Mouse (Mus musculus): ENCODE results near the gene Kif1c. TPM values are rescaled to one million over a fixed set of nuclear protein-coding genes. Genes with fewer than 3 reads are reported as not detected.
A peak's percentile ranks its signal among the peaks of the same experiment; 100 is the strongest.

The Kif1c gene
- polyA plus RNA-seq, 1 experiment from 2014 or later = 4.4 TPM

GRCm38 (mm10) chr11:70737749-70738148 is 37.4 kb downstream of the Kif1c start:
- ATAC-seq = peak; percentile 90
- H3K27ac ChIP-seq = no peak overlapping the region
- 0 out of 2 replicates have a peak, but pooled peaks cover 4% of the 10 kb centered on the region for H3K4me1 ChIP-seq (replicated peaks)
- no peak overlapping the region for H3K4me2 ChIP-seq (replicated peaks)
- no peaks in the 10 kb centered on the region for H3K9me3 ChIP-seq
- H3K9ac ChIP-seq = no peak overlapping the region
- no peaks in the 10 kb centered on the region for H3K36me3 ChIP-seq
- H3K27me3 ChIP-seq (replicated peaks) = no peaks in the 10 kb centered on the region
- no peak overlapping the region for H3K4me3 ChIP-seq (replicated peaks)
- WGBS = 56% methylated on average over 5 of the region's 5 CpGs

- 78% methylated on average over 3 of the region's 3 CpGs for WGBS
- H3K36me3 ChIP-seq = no peaks in the 10 kb centered on the region
- H3K27ac ChIP-seq = no peak overlapping the region
These were observed 41.3 kb downstream of the Kif1c start for GRCm38 (mm10) chr11:70741603-70742002.

GRCm38 (mm10) chr11:70742117-70742516 is 41.8 kb downstream of the Kif1c start:
- Histone ChIP-seq H3K36me3 (no peaks in the 10 kb centered on the region), H3K9ac (no peak overlapping the region), H3K4me1 (replicated peaks) (0 out of 2 replicates have a peak, but pooled peaks cover 3% of the 10 kb centered on the region), H3K4me2 (replicated peaks) (no peak overlapping the region), H3K27me3 (replicated peaks) (no peaks in the 10 kb centered on the region), H3K4me3 (replicated peaks) (no peak overlapping the region), H3K9me3 (no peaks in the 10 kb centered on the region), H3K27ac (no peak overlapping the region)
- 82% methylated on average over 7 of the region's 7 CpGs for WGBS
- no peak for ATAC-seq

More at GRCm38 (mm10) chr11:70741603-70742002, 41.3 kb downstream of the Kif1c start:
- no peak for ATAC-seq
- no peak overlapping the region for H3K4me3 ChIP-seq (replicated peaks)
- no peaks in the 10 kb centered on the region for H3K9me3 ChIP-seq
- no peaks in the 10 kb centered on the region for H3K27me3 ChIP-seq (replicated peaks)
- H3K9ac ChIP-seq = no peak overlapping the region
- H3K4me1 ChIP-seq (replicated peaks) = 0 out of 2 replicates have a peak, but pooled peaks cover 3% of the 10 kb centered on the region
- H3K4me2 ChIP-seq (replicated peaks) = no peak overlapping the region

- no peak overlapping the region for H3K27ac ChIP-seq
- H3K4me2 ChIP-seq (replicated peaks) = no peak overlapping the region
- no peaks in the 10 kb centered on the region for H3K27me3 ChIP-seq (replicated peaks)
- no peaks in the 10 kb centered on the region for H3K9me3 ChIP-seq
- H3K36me3 ChIP-seq = no peaks in the 10 kb centered on the region
- H3K4me1 ChIP-seq (replicated peaks) = 0 out of 2 replicates have a peak, but pooled peaks cover 3% of the 10 kb centered on the region
- 80% methylated on average over 12 of the region's 12 CpGs for WGBS
- ATAC-seq = no peak
- H3K4me3 ChIP-seq (replicated peaks) = no peak overlapping the region
- H3K9ac ChIP-seq = no peak overlapping the region
These were observed 42.5 kb downstream of the Kif1c start for GRCm38 (mm10) chr11:70742581-70743459.

GRCm38 (mm10) chr11:70745636-70746035 is 45.3 kb downstream of the Kif1c start:
- Histone ChIP-seq H3K9me3 (no peaks in the 10 kb centered on the region), H3K27ac (no peak overlapping the region), H3K27me3 (replicated peaks) (no peaks in the 10 kb centered on the region), H3K4me3 (replicated peaks) (no peak overlapping the region), H3K9ac (no peak overlapping the region), H3K4me2 (replicated peaks) (no peak overlapping the region), H3K36me3 (no peaks in the 10 kb centered on the region), H3K4me1 (replicated peaks) (0 out of 2 replicates have a peak, but pooled peaks cover 3% of the 10 kb centered on the region)
- peak; percentile 44; the same call in 1 of the 2 replicates for ATAC-seq
- WGBS = 60% methylated on average over 7 of the region's 7 CpGs

GRCm38 (mm10) chr11:70747876-70748545 is 47.7 kb downstream of the Kif1c start:
- Histone ChIP-seq H3K4me2 (replicated peaks) (no peak overlapping the region), H3K9ac (no peak overlapping the region), H3K9me3 (no peaks in the 10 kb centered on the region), H3K4me1 (replicated peaks) (0 out of 2 replicates have a peak, but pooled peaks cover 3% of the 10 kb centered on the region), H3K27ac (no peak overlapping the region), H3K4me3 (replicated peaks) (no peak overlapping the region), H3K27me3 (replicated peaks) (no peaks in the 10 kb centered on the region), H3K36me3 (no peaks in the 10 kb centered on the region)
- ATAC-seq = peak; percentile 26; the same call in 1 of the 2 replicates
- 72% methylated on average over 4 of the region's 4 CpGs for WGBS

GRCm38 (mm10) chr11:70752337-70753017 is 52.1 kb downstream of the Kif1c start:
- Histone ChIP-seq H3K4me1 (replicated peaks) (0 out of 2 replicates have a peak, but pooled peaks cover 3% of the 10 kb centered on the region), H3K9ac (no peak overlapping the region), H3K27ac (peak overlapping the region; percentile 87), H3K27me3 (replicated peaks) (no peaks in the 10 kb centered on the region), H3K4me2 (replicated peaks) (0 out of 2 replicates have a peak overlapping the region, but pooled peaks have one; percentile 15), H3K36me3 (no peaks in the 10 kb centered on the region), H3K4me3 (replicated peaks) (no peak overlapping the region), H3K9me3 (no peaks in the 10 kb centered on the region)
- peak; percentile 94 for ATAC-seq
- WGBS = 58% methylated on average over 4 of the region's 4 CpGs

- H3K4me1 ChIP-seq (replicated peaks) = 0 out of 2 replicates have a peak, but pooled peaks cover 3% of the 10 kb centered on the region
- no peak overlapping the region for H3K4me2 ChIP-seq (replicated peaks)
- peak overlapping the region; percentile 65 for H3K27ac ChIP-seq
- no peak overlapping the region for H3K4me3 ChIP-seq (replicated peaks)
- no peaks in the 10 kb centered on the region for H3K27me3 ChIP-seq (replicated peaks)
- H3K9ac ChIP-seq = no peak overlapping the region
- no peaks in the 10 kb centered on the region for H3K36me3 ChIP-seq
- no peaks in the 10 kb centered on the region for H3K9me3 ChIP-seq
- WGBS = 81% methylated on average over 10 of the region's 10 CpGs
- ATAC-seq = no peak; the same call in 1 of the 2 replicates
These were observed 52.8 kb downstream of the Kif1c start for GRCm38 (mm10) chr11:70753146-70753545.

- no peak overlapping the region for H3K4me2 ChIP-seq (replicated peaks)
- H3K4me3 ChIP-seq (replicated peaks) = no peak overlapping the region
- H3K27me3 ChIP-seq (replicated peaks) = no peaks in the 10 kb centered on the region
- no peaks in the 10 kb centered on the region for H3K9me3 ChIP-seq
- peak overlapping the region; percentile 25; the same call in 1 of the 2 replicates for H3K27ac ChIP-seq
- ATAC-seq = no peak
- WGBS = 65% methylated on average over 4 of the region's 4 CpGs
- peak overlapping the region; percentile 12; the same call in 1 of the 2 replicates for H3K9ac ChIP-seq
- 0 out of 2 replicates have a peak, but pooled peaks cover 3% of the 10 kb centered on the region for H3K4me1 ChIP-seq (replicated peaks)
- H3K36me3 ChIP-seq = no peaks in the 10 kb centered on the region
These were observed 54.1 kb downstream of the Kif1c start for GRCm38 (mm10) chr11:70754476-70754875.

GRCm38 (mm10) chr11:70754958-70755357 is 54.6 kb downstream of the Kif1c start:
- 0 out of 2 replicates have a peak, but pooled peaks cover 3% of the 10 kb centered on the region for H3K4me1 ChIP-seq (replicated peaks)
- ATAC-seq = no peak
- H3K4me2 ChIP-seq (replicated peaks) = no peak overlapping the region
- no peaks in the 10 kb centered on the region for H3K27me3 ChIP-seq (replicated peaks)
- no peak overlapping the region for H3K9ac ChIP-seq
- WGBS = 51% methylated on average over 7 of the region's 7 CpGs
- H3K9me3 ChIP-seq = no peaks in the 10 kb centered on the region
- no peak overlapping the region for H3K4me3 ChIP-seq (replicated peaks)
- peak overlapping the region; percentile 25; the same call in 1 of the 2 replicates for H3K27ac ChIP-seq
- H3K36me3 ChIP-seq = no peaks in the 10 kb centered on the region

GRCm38 (mm10) chr11:70755645-70756044 is 55.3 kb downstream of the Kif1c start:
- no peak overlapping the region for H3K9ac ChIP-seq
- H3K36me3 ChIP-seq = no peaks in the 10 kb centered on the region
- WGBS = 8% methylated on average over 7 of the region's 7 CpGs
- 0 out of 2 replicates have a peak, but pooled peaks cover 3% of the 10 kb centered on the region for H3K4me1 ChIP-seq (replicated peaks)
- no peaks in the 10 kb centered on the region for H3K27me3 ChIP-seq (replicated peaks)
- no peak for ATAC-seq
- no peak overlapping the region for H3K27ac ChIP-seq
- no peak overlapping the region for H3K4me3 ChIP-seq (replicated peaks)
- no peaks in the 10 kb centered on the region for H3K9me3 ChIP-seq
- H3K4me2 ChIP-seq (replicated peaks) = no peak overlapping the region

Measured in intestine, embryonic 15.5 days (tissue).